Mouse (Mus musculus) bone marrow, adult 2 months (tissue): ENCODE results near the gene Tmeff2. TPM values are rescaled to one million over a fixed set of nuclear protein-coding genes. Genes with fewer than 3 reads are reported as not detected.
"Not testable (repeated sequence)": the region's sequence is repeated elsewhere in the genome, so short reads cannot be mapped to it uniquely, and the experiment has no call there.

Source experiments
- H3K27ac ChIP-seq: fragments of 200-500 bp; 2 replicates; pipeline ENCODE4 v1.5.1; 2012; ENCODE audit warnings: low read depth, mild to moderate bottlenecking, control low read depth, inconsistent platforms, low read length; ENCODE audit not compliant: control insufficient read depth, poor library complexity, insufficient read depth
- H3K4me1 ChIP-seq: fragments of 200-500 bp; 2 replicates; pipeline ENCODE4 v1.6.1; 2011; ENCODE audit warnings: low read length; ENCODE audit not compliant: control insufficient read depth, insufficient read depth
- H3K4me3 ChIP-seq: fragments of 200-500 bp; replicated peaks from 2 replicates; pipeline ENCODE3; 2011; ENCODE audit warnings: mild to moderate bottlenecking, low read depth, low read length, control low read depth; ENCODE audit not compliant: control insufficient read depth
- CTCF ChIP-seq: fragments of 200-500 bp; IDR thresholded peaks from 2 replicates; pipeline ENCODE4 v1.5.1; 2011; ENCODE audit warnings: low read length, control low read depth; ENCODE audit not compliant: control insufficient read depth, insufficient read depth
- POLR2A ChIP-seq: fragments of 200-500 bp; IDR thresholded peaks from 2 replicates; pipeline ENCODE4 v1.6.1; 2011; ENCODE audit warnings: low read depth, mild to moderate bottlenecking, control low read depth, low read length, borderline replicate concordance; ENCODE audit not compliant: control insufficient read depth
- WGBS: fragments of 180-500 bp; shearing (Covaris S2); methylation state at CpG from one replicate; pipeline ENCODE4 v1.1.7; 2018; 5-methylcytosine and 5-hydroxymethylcytosine counted together
- polyA plus RNA-seq: library from polyadenylated mRNA; stranded (reverse); fragments of >200 nt; gene quantifications from 2 replicates; pipeline ENCODE4 v1.2.4, GENCODE M21; 2011; ENCODE audit warnings: low replicate concordance; ENCODE audit not compliant: missing spikeins, insufficient read depth, insufficient read length

Gene Tmeff2
- not detected in 2 replicates for polyA plus RNA-seq

DNA sequence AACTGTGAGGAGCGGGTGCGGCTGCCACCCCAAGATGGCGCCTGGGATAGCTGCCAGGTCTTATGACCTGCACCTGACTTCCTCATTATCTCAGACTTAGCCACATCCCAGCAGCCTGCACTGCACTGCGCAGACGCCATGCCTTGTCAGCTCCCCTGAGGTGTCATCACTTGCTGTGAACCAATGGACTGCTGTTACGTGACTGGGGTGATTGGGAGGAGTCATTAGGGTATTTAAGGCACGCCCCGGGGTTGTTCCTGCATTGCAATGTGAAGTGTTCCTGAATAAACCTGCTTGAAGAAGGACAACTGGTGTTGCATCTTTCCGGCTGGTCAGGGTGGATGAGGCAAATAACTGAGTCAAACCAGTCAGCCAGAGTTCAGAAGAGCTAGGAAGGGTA, at the start of gene Tmeff2:
Gene Tmeff2, plus strand, starts transcription at position 262 of the 400 bp plus-strand sequence.
- not testable (repeated sequence) for H3K27ac ChIP-seq, H3K4me3 ChIP-seq, H3K4me1 ChIP-seq
- WGBS = 76% methylated on average over 9 of the region's 9 CpGs

DNA sequence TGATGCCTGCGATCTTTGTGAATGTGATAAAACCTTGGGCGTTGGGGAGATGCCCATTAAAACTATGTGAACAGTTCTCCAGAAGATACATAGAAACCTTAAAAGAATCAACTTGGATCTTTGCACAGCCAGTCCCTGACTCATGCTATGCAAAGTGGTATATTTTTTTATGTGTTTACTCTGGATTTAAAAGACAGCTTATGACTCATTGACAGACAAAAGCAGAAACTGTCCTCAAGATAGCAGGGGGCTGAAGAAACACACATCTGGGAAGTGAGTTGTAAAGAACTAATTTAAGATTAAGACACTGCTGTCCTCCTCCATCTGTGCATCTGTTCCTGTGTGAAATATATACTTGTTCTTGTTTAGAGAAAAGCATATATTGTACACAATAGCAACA, 38.9 kb upstream of the Tmeff2 start:
- WGBS = 80% methylated on average over 2 of the region's 2 CpGs
- Histone ChIP-seq H3K27ac (no peak overlapping the region), H3K4me3 (no peak overlapping the region), H3K4me1 (no peaks in the 10 kb centered on the region)
- TF ChIP-seq CTCF (no peak), POLR2A (no peak)

DNA sequence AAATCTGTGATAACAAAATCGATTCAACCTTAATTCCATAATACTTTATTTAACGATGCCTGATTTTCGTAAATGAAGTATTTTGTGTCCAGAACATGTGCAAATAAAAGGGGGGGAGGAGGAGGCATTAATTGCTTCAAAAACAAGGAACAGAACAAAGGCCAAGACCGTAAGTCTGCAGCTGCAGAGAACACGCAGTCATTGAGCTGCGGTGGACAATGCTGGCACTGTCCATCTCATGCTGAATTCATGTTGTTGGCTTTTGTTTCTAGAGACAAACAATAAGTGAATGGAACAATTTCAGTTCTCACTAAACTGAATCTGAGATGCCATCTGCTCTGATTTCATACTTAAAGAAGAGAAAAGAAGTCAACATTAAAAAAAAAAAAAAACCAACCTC, 2.8 kb upstream of the Tmeff2 start:
- H3K4me3 ChIP-seq = no peak overlapping the region
- no peak overlapping the region for H3K27ac ChIP-seq
- H3K4me1 ChIP-seq = no peaks in the 10 kb centered on the region
- TF ChIP-seq POLR2A (no peak), CTCF (no peak)
- WGBS = 82% methylated on average over 6 of the region's 6 CpGs

DNA sequence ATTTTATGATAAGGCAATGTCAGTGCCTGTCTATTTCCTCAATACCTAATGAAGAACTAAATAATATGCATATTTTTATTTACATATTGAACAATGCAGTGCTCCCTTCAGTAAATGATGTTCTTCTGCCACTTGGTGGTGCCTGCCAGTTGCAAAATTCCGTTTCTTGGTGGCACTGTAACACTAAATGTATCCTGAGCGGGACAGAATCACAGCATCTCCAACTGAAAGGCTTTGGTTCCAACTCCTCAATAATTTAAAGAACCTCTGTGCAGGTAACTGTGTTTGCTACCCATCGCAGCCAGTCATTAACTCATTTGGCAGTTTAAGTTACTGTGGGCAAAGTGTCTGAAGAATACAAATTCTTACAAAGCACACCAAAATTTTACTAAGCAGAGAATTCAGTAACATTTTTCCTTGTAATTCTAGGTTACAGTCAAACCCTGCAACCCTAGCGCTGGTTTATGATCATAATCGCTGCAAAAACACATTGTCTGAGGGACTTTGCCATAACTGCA, 24.4 kb downstream of the Tmeff2 start:
- no peak for TF ChIP-seq POLR2A
- TF ChIP-seq CTCF = no peak
- H3K4me1 ChIP-seq = no peaks in the 10 kb centered on the region
- H3K27ac ChIP-seq = no peak overlapping the region
- 44% methylated on average over 5 of the region's 5 CpGs for WGBS
- no peak overlapping the region for H3K4me3 ChIP-seq

DNA sequence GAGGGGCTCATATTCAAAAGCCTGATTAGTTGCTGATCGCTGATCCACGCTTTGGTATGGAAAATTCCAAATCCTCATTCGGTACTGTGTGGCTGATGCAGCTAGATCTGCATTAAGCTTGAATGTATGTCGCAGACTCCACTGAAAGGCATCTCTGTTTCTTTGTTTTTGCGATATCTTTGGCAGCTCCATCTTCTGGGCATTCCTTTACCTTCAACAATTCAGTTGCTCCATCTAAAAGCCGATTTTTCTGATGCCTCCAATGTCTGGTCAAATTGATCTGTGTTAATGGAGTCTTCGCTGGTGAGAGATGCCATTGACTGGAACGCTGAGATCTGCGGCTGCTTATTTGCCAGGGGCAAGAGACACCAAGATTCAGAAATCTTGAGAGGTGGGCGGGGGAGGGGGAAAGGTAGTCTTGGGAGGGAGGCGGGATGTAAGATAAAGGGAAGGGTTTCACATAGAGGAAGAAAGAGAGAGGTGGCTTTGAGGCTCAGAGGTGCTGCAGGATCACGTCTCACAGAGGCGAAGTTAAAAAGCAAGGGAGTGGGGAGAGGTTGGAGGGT, 25.0 kb downstream of the Tmeff2 start:
- no peaks in the 10 kb centered on the region for H3K4me1 ChIP-seq
- 16% methylated on average over 13 of the region's 13 CpGs for WGBS
- no peak overlapping the region for H3K27ac ChIP-seq
- no peak for TF ChIP-seq CTCF
- no peak for TF ChIP-seq POLR2A
- no peak overlapping the region for H3K4me3 ChIP-seq

DNA sequence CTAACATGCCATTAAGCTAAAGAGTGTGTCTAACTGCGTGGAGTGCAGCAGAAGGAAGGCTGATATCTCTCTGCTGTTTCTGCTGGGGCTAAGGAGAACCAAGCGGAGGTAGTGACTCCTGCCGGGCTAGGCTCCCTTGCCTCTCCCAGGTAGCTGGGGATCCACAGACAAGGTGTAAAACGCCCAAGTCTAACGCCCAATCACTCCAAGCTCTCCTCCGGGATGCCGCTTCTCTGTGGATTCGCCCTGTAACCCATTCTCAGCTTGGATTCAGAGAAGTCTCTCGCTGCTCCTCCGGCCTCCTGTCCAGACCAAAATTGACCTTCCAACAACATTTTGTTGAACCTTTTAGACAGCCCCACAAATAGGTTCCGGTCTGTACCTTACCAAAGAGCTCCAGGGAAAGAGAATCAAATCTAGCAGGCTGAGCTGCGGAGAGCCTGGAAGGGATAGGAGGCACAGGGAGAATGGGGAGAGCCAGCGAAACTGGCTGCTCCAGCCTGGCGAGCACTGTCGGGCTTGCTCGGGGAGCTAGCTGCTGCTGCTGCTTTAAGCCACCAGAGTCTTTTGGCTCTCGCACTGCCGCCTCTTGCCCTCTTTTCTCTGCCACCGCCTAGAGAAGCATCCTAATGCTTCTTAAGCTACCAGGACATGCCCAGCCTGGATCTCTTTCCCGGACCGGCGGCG, 26.1 kb downstream of the Tmeff2 start:
- H3K4me1 ChIP-seq = no peaks in the 10 kb centered on the region
- H3K4me3 ChIP-seq = no peak overlapping the region
- no peak overlapping the region; the same call in 1 of the 2 replicates for H3K27ac ChIP-seq
- TF ChIP-seq CTCF (no peak), POLR2A (no peak)
- WGBS = 5% methylated on average over 23 of the region's 23 CpGs

GRCm38 (mm10) chr1:50927077-50927611, 26.7 kb downstream of the Tmeff2 start:
- TF ChIP-seq POLR2A (no peak), CTCF (no peak)
- Histone ChIP-seq H3K4me3 (no peak overlapping the region), H3K27ac (no peak overlapping the region; the same call in 1 of the 2 replicates), H3K4me1 (no peaks in the 10 kb centered on the region)
- under 1% methylated on average over 37 of the region's 37 CpGs for WGBS

- no peak for TF ChIP-seq POLR2A
- TF ChIP-seq CTCF = no peak
- Histone ChIP-seq H3K4me3 (no peak overlapping the region), H3K4me1 (no peaks in the 10 kb centered on the region), H3K27ac (no peak overlapping the region)
- 2% methylated on average over 35 of the region's 35 CpGs for WGBS
Observed at GRCm38 (mm10) chr1:50927679-50928187, 27.3 kb downstream of the Tmeff2 start.
